Mouse (Mus musculus): ENCODE measurements around the gene Olfr715.
"Not testable (repeated sequence)": the region's sequence is repeated elsewhere in the genome, so short reads cannot be mapped to it uniquely, and the experiment has no call there.

Olfr715 gene

GRCm38 (mm10) chr7:107130983-107131382 is at the start of gene Olfr715:
Gene Olfr715, minus strand, starts transcription at chr7:107131083.
- DNase-seq, result not testable (repeated sequence)

DNA sequence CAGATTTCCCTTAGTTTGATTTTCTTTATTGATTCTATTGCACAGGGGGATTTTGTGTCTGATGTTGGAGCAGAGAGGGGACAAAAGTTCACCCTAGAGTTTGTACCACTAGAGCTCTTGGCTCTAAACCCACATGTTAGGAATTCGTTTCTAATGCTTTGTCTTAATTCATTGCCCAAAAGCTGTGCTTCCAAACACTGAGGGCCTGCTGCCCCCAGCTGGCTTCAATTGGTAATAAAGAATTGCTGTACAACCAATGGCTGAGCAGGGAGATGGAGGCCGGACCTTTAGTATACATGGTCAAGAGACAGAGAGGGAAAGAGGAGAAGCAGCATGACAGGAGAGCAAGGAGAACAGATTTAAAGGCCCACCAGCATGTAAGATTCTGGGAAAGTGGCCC is 49.5 kb upstream of the Olfr715 start:
- no peak for DNase-seq

- DNase-seq, result no peak
These were observed 35.8 kb upstream of the Olfr715 start, which contains the start of gene Nlrp14 for GRCm38 (mm10) chr7:107166690-107167089. Gene Nlrp14, plus strand, starts transcription at chr7:107166990.

GRCm38 (mm10) chr7:107138027-107138426 is 7.1 kb upstream of the Olfr715 start, which contains the start of gene Olfr716:
Gene Olfr716, plus strand, starts transcription at chr7:107138327.
- DNase-seq, result not testable (repeated sequence)

- DNase-seq, result not testable (repeated sequence)
These were observed 20.6 kb downstream of the Olfr715 start, which contains the start of gene Olfr715b for GRCm38 (mm10) chr7:107110269-107110668. Gene Olfr715b, minus strand, starts transcription at chr7:107110369.

DNA sequence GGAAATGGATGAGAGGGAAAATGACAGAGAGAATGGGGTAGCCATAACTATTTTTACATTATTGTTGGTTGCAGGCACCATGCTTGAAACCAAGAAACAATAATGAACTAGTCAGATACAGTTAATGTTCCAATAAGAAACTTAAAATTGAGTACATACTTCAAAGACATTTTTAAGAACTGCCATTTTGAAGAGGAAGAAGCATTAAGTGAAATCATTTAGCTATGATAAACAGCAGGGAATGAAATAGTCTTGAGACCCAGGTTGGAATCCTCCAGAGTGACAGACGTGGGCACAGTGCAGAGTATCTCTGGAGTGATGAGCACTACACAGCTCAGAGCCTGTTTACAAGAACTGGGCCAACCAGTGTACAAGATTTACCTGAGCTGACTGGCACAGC is 38.0 kb downstream of the Olfr715 start, which contains the start of gene Olfr17:
Olfr17 (plus strand) TSS at position 301 of the 400 bp plus-strand sequence.
- no peak for DNase-seq
